Mouse (Mus musculus): ENCODE data around the gene Slc16a11.

The Slc16a11 gene

GRCm38 (mm10) chr11:70251853-70252252 lies 39.3 kb downstream of the Slc16a11 start:
- DNase-seq (ENCODE audit: low read depth, low spot score): no peak

GRCm38 (mm10) chr11:70254337-70254736 lies 41.8 kb downstream of the Slc16a11 start:
- no peak for DNase-seq (ENCODE audit: low read depth, low spot score)

- DNase-seq (ENCODE audit: low read depth, low spot score): peak; percentile 69
Observed at GRCm38 (mm10) chr11:70254931-70255531, 42.5 kb downstream of the Slc16a11 start, which contains the start of gene Alox12. Alox12 (minus strand) TSS chr11:70255353.

GRCm38 (mm10) chr11:70259035-70259434 lies 46.5 kb downstream of the Slc16a11 start:
- no peak for DNase-seq (ENCODE audit: low read depth, low spot score)

- no peak for DNase-seq (ENCODE audit: low read depth, low spot score)
Observed at GRCm38 (mm10) chr11:70265252-70265651, 52.7 kb downstream of the Slc16a11 start.

GRCm38 (mm10) chr11:70265819-70266218 lies 53.3 kb downstream of the Slc16a11 start:
- DNase-seq (ENCODE audit: low read depth, low spot score): no peak

Data from WW6 (cell line).